Mouse (Mus musculus): ENCODE data around the gene Clec4d.

GRCm38 (mm10) chr6:123260868-123261267, 1.0 kb upstream of the Clec4d start:
- no peak for TF ChIP-seq CTCF (IDR thresholded peaks at IDR 0.05; ENCODE audit: low read depth, low read length)
- TF ChIP-seq GATA1 (IDR thresholded peaks at IDR 0.05; ENCODE audit: borderline replicate concordance, low read length) = no peak
- no peak for TF ChIP-seq TAL1 (conservative IDR thresholded peaks at IDR 0.05; ENCODE audit: low read depth, low read length)
- no peak for TF ChIP-seq POLR2AphosphoS5 (IDR thresholded peaks at IDR 0.05; ENCODE audit: insufficient replicate concordance, low read depth, low read length)
